Mouse (Mus musculus): Measurements from ENCODE around the gene Snd1.

DNA sequence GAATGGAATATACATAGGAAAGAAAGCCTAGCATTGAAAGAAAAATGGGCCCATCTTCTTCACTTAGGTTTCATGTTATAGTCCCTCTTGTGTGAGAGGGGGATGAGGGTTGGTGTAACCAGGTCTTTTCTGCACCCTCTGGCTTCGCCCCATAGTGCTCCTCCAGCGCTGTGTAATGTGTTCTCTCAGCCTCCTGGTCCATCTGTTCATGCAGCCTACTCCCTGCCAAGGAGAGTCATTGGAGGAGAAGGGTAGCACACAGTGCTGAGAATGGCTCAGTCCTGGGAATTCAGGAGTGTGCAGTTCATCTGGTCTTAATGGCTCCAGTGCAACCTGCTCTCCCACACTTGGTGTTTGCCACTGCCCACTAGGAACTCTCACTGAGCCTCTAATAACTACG is 326.0 kb downstream of the Snd1 start:
- TF ChIP-seq CTCF (IDR thresholded peaks at IDR 0.05; ENCODE audit: low read depth, low read length) (no peak), POLR2A (IDR thresholded peaks at IDR 0.05; ENCODE audit: borderline replicate concordance, low read depth, low read length) (no peak)
